Mouse (Mus musculus) embryo, embryonic 11.5 days (tissue): ENCODE measurements around the gene Tmem17.
A peak's percentile ranks its signal among the peaks of the same experiment; 100 is the strongest.

Source experiments
- DNase-seq: peaks from one replicate; pipeline ENCODE4 v3.0.0-alpha.2; 2012; ENCODE audit warnings: low read depth, low spot score

Gene Tmem17

GRCm38 (mm10) chr11:22512038-22513001 lies at the start of gene Tmem17:
Gene Tmem17 (plus strand): TSS chr11:22512088.
- DNase-seq, result peak; percentile 64

- DNase-seq, result no peak
Observed at GRCm38 (mm10) chr11:22479836-22480619, 31.9 kb upstream of the Tmem17 start.

- DNase-seq, result no peak
Observed at GRCm38 (mm10) chr11:22481639-22482361, 30.1 kb upstream of the Tmem17 start.

DNA sequence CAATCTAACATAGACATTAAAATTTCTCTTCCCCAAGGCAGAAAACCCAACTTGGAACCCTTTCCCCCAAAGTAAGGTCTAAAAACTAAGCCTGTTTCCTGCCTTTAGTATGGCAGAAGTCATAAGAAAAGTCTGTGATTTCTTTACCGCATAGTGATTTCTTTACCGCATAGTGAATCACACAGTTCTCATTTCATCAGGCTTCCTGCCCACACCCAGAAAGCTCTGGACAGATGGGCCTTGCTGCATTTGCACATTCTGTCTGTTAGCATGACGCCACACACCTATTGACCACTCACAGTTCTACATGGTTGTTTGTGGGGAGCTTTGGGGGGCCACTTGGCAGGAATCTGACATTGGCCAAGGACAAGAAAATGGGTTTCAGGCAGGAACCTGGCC lies 29.5 kb upstream of the Tmem17 start:
- no peak for DNase-seq

- DNase-seq, result no peak
Observed at GRCm38 (mm10) chr11:22493694-22494319, 18.1 kb upstream of the Tmem17 start.

- no peak for DNase-seq
Observed at GRCm38 (mm10) chr11:22494941-22495340, 16.9 kb upstream of the Tmem17 start.

- DNase-seq, result no peak
Observed at GRCm38 (mm10) chr11:22499396-22499795, 12.5 kb upstream of the Tmem17 start.

DNA sequence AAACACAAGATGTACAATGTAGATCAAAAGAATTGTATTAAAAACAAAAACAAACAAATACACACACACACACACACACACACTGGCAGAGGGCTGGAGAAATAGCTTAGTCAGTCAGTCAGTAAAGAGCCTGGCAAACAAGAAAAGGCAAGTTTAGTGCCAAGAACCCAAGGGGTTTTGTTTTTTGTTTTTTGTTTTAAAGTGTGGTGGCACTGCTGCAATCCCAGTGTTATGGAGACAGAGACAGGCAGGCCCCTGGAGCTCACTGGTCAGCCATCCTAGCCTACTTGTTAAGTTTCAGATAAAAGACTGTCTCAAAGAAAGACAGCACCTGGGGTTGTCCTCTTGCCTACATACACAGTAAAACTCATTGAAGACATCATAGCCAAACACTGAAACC lies 12.0 kb upstream of the Tmem17 start:
- no peak for DNase-seq

- no peak for DNase-seq
Observed at GRCm38 (mm10) chr11:22500771-22501566, 10.9 kb upstream of the Tmem17 start.

DNA sequence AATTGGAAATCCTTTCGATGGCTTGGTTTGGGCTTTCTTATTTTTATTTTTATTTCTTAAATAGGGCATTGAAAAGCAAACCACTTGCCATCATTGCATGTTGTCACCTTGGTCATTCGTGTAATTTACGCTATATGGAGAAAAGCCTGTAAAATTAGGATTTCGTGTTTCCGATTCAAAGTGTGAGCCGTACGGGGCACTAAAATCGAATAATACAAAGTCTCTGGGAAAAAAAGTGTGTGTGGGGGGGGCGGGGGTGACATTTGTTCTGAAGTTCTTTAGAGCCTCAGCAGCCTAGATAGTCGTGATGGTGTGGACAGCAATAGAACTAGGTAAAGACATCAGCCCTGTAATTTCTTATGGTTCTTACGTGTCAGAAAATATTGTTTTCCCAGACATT lies 1.2 kb downstream of the Tmem17 start:
- no peak for DNase-seq

DNA sequence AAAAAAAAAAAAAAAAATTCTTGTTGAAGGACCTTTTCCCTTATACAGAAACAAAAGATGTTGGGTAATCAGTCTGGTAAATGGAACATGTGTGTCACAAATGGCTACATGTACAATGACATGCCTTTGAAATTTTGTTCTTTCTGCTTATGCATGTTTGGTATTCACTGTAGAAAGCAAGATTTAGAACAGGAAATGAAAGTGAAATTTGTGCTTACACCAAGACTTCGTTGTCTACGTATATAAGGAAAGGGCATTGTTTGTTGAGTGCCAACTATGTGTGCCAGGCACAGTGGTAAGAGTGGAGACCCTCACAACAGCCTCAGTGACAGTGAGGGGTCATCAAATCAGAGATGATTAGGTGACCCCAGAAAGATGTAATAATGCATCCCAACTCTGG lies 3.2 kb downstream of the Tmem17 start:
- no peak for DNase-seq

DNA sequence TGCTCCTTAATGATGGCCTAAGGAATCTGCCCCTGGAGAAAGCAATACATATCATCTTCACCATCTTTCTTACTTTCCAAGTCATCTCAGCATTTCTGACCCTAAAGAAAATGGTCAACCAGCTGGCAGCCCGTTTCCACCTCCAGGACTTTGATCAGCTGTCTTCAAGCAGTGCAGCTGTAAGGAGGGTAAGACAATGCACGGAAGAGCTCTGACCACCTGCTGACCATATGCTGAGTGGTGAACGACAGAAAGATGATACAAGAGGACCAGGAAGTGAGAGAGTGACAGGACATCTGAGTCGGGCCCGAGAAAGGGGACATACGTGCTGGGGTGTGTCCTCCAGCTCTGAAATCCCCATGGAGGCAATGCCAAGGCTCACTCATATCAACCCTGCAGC lies 6.6 kb downstream of the Tmem17 start:
- DNase-seq, result no peak

DNA sequence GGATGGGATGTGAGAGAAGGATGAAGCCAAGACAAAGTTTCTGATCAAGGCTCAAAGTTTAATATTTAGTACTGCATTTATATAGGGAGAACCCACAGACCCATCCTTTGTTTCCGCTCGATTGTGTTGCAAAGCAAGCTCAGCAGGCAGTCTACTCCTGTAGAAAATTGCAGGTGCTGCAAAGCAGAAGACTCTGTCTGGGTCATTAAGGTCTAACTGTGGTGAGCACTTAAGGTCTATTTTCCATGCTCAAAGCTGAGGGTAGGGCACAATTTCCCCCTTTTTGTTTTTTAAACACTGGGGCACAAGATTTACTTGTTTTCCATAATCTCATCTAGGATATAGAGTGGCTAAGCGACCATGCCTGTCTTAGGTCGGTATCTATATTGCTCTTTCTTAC lies 8.4 kb downstream of the Tmem17 start:
- no peak for DNase-seq

- no peak for DNase-seq
Observed at GRCm38 (mm10) chr11:22524606-22525005, 12.7 kb downstream of the Tmem17 start.

DNA sequence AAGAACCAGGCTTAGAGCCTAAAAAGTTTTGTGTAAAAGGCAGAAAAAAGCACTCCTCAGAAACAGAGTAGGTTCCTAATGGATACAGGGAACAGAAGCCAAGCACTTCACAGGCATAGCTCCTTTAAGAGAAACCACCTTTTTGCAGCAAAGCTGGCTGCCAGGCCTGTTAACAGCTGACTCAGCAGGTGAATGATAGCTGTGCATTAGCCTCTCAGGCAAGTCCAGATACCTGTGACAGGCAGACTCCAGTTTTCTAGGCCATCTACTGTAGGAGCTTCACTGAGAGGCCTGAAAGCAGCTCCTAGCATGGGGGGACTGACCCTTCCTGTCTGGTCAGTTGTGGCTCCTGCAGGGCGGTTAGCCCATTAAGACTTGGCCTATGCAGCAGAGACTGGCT lies 28.7 kb downstream of the Tmem17 start:
- no peak for DNase-seq

DNA sequence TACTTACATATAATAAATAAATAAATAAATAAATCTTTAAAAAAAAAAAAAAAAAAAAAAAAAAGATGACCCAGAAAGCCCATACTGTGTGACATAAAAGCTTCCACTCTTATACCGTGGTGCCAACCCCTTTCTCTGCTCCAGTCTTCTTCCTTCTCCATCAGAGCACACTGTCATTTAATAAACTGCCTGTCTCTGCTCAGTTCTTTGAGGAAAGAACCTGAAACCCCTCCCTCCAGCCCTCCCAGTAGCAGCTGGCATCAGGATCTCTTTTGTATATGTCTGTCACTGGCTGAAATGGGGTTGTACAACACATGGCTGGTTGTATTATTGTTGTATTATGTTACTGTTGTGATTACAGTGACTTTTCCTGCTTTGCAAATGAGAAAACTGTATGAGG lies 48.2 kb downstream of the Tmem17 start:
- DNase-seq, result no peak

DNA sequence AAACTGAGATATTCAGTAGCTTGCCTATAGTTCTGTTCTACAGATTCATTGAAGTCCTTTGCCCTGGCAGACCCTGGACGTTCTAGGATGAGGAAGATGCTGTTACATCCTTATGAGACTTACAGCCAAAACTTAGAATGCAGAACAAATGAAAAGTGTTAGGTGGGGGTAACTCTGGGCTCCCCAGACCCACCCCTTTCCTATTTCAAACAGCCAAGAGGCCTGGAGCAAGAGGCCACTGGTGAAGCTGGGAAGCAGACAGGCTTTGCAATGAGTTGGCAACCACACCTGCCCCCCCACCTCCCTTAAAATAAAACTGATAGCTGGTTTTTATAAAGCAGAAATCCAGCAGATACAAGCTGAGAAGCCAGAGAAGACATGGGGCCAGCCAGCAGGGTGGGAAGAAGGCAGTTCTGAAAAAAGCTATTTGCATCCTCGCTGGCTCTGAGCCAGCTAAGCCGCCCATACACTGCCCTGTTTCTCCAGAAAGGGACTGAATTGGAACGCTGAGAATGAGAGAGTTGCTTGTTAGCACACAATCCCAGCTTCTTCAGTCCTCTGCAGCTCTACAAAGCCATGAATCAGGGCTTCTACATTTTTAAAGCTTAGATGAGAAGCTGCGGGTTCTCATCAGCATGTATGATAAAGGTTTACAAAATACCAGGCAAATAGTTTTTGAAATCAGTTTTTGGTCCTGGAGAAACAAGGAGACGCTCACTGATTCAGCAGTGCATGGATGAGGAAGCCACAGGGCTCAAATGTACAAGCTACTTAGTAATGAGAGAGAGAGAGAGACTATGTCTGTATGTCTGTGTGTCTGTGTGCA lies 48.8 kb downstream of the Tmem17 start:
- peak; percentile 39 for DNase-seq

- no peak for DNase-seq
Observed at GRCm38 (mm10) chr11:22561329-22561592, 49.4 kb downstream of the Tmem17 start.

- DNase-seq, result no peak
Observed at GRCm38 (mm10) chr11:22563706-22564105, 51.8 kb downstream of the Tmem17 start.

DNA sequence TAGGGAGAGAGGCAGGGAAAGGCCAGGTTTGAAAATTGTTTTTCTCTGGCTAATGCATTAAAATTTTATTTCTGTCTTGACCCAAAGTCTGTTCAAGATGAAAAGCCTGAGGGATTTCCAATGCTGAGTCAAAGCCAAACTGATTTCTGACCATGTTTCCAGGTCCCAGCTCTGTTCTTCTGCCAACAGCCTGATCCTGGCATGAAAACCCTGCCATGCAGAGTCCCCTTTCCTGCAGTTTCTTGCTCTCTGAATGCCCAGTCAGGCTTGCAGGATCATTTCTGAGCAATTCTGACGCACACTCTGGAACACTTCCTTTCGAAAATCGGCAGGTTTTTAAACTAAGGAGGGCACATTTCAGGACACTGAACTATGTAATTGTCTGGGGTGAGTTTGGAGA lies 52.8 kb downstream of the Tmem17 start:
- DNase-seq, result no peak
